Mouse (Mus musculus) midbrain, embryonic 16.5 days (tissue): ENCODE measurements around the gene AI481877. TPM values are rescaled to one million over a fixed set of nuclear protein-coding genes. Genes with fewer than 3 reads are reported as not detected.

Source experiments
- ATAC-seq: fragments of 200-750 bp; cut with Nextera tagmentation; 2 replicates; pipeline ENCODE4 v1.8.0; 2017; ENCODE audit warnings: moderate TSS enrichment
- H3K27ac ChIP-seq: fragments of 300-500 bp; sonication (generic); 2 replicates; pipeline ENCODE4 v1.5.1; 2014; ENCODE audit warnings: mild to moderate bottlenecking, low read length, mixed read lengths
- H3K27me3 ChIP-seq: fragments of 300-500 bp; sonication (generic); 2 replicates; pipeline ENCODE4 v1.6.1; 2014; ENCODE audit warnings: low read depth, low read length, mixed read lengths; ENCODE audit not compliant: control insufficient read depth, insufficient read depth
- H3K36me3 ChIP-seq: fragments of 300-500 bp; sonication (generic); 2 replicates; pipeline ENCODE4 v1.6.1; 2014; ENCODE audit warnings: mild to moderate bottlenecking, low read length, moderate library complexity, mixed read lengths; ENCODE audit not compliant: control insufficient read depth, insufficient read depth
- H3K4me1 ChIP-seq: fragments of 300-500 bp; sonication (generic); 2 replicates; pipeline ENCODE4 v1.6.1; 2014; ENCODE audit warnings: mild to moderate bottlenecking, low read length, mixed read lengths; ENCODE audit not compliant: control insufficient read depth, insufficient read depth
- H3K4me2 ChIP-seq: fragments of 300-500 bp; sonication (generic); 2 replicates; pipeline ENCODE4 v1.6.1; 2014; ENCODE audit warnings: mild to moderate bottlenecking, low read length, mixed read lengths
- H3K4me3 ChIP-seq: fragments of 300-500 bp; sonication (generic); 2 replicates; pipeline ENCODE4 v1.5.1; 2014; ENCODE audit warnings: low read depth, mild to moderate bottlenecking, low read length, moderate library complexity, mixed read lengths
- H3K9ac ChIP-seq: fragments of 300-500 bp; sonication (generic); 2 replicates; pipeline ENCODE4 v1.6.1; 2014; ENCODE audit warnings: low read depth, low read length, mixed read lengths
- H3K9me3 ChIP-seq: fragments of 300-500 bp; sonication (generic); replicated peaks from 2 replicates; pipeline ENCODE4 v1.6.1; 2014; ENCODE audit warnings: mild to moderate bottlenecking, low read length, mixed read lengths; ENCODE audit not compliant: control insufficient read depth, poor library complexity, severe bottlenecking
- WGBS: fragments of 180-500 bp; shearing (Covaris S2); extraction: QIAGEN DNeasy Blood & Tissue Kit; methylation state at CpG from one replicate; pipeline ENCODE4 v1.1.7; 2014; 5-methylcytosine and 5-hydroxymethylcytosine counted together
- polyA plus RNA-seq: library from polyadenylated mRNA; unstranded; fragments of >200 nt; fragmentation: Nextera tagmentation; extraction: Ambion mirVana; gene quantifications from 2 replicates; pipeline ENCODE4 v1.2.1, GENCODE M21; 2015

The AI481877 gene
- polyA plus RNA-seq, 1 experiment from 2014 or later: not detected

GRCm38 (mm10) chr4:59173181-59173922 lies 34.6 kb upstream of the AI481877 start:
- ATAC-seq: no peak
- Histone ChIP-seq H3K27ac (no peak overlapping the region), H3K27me3 (no peaks in the 10 kb centered on the region), H3K36me3 (no peaks in the 10 kb centered on the region), H3K9me3 (no peaks in the 10 kb centered on the region), H3K4me3 (no peak overlapping the region), H3K9ac (no peak overlapping the region), H3K4me1 (no peaks in the 10 kb centered on the region), H3K4me2 (no peak overlapping the region)
- WGBS: 83% methylated on average over 2 of the region's 2 CpGs

DNA sequence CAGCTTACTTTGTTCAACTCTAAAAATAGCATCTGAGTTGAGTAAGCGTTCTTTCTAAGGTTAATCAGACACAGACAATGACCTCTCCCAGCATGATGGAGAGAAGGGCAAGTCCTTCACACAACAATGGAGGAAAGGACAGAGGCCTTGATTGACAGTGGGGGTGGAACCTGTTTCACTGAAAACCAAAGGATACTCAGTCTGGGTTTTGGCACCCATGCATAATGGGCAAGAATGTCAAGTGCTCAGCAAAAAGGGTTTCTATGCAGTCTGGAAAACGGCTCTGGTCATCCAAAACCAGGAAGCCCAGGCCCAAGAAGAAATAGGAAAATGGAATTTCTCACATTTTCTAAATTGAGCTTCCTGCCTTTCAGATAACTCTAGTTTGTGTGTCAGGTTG lies 33.8 kb upstream of the AI481877 start:
- H3K4me1 ChIP-seq: no peaks in the 10 kb centered on the region
- no peak overlapping the region for H3K4me2 ChIP-seq
- 12% methylated on average over 2 of the region's 2 CpGs for WGBS
- H3K4me3 ChIP-seq: no peak overlapping the region
- H3K36me3 ChIP-seq: no peaks in the 10 kb centered on the region
- no peaks in the 10 kb centered on the region for H3K27me3 ChIP-seq
- no peak for ATAC-seq
- no peak overlapping the region for H3K9ac ChIP-seq
- H3K27ac ChIP-seq: no peak overlapping the region
- H3K9me3 ChIP-seq: no peaks in the 10 kb centered on the region

DNA sequence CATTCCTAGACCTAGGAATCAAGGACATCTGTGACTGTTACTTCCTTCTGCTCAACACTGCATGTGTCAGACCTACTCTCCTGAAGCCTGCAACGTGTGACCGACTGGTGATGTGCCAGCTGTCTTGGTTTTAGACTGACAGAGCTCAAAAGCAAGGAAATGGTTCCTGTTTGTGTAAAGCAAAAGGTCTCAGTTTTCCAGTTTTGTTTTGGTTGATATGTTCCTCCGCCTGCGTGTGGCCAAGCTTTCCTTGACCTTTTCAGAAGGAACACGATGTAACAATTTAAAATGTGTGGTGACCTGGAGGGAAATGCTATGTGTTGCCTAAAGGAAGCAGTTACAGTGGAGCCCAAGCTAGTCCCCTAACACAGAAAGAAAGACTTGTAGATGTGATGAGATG lies 31.2 kb upstream of the AI481877 start:
- 81% methylated on average over 5 of the region's 5 CpGs for WGBS
- H3K27me3 ChIP-seq: no peaks in the 10 kb centered on the region
- H3K9ac ChIP-seq: no peak overlapping the region
- no peak overlapping the region for H3K4me2 ChIP-seq
- H3K4me1 ChIP-seq: no peaks in the 10 kb centered on the region
- H3K4me3 ChIP-seq: no peak overlapping the region
- no peaks in the 10 kb centered on the region for H3K9me3 ChIP-seq
- ATAC-seq: no peak
- H3K36me3 ChIP-seq: no peaks in the 10 kb centered on the region
- H3K27ac ChIP-seq: no peak overlapping the region

- Histone ChIP-seq H3K27ac (no peak overlapping the region), H3K4me1 (no peaks in the 10 kb centered on the region), H3K4me3 (no peak overlapping the region), H3K27me3 (no peaks in the 10 kb centered on the region), H3K9me3 (no peaks in the 10 kb centered on the region), H3K9ac (no peak overlapping the region), H3K4me2 (no peak overlapping the region), H3K36me3 (no peaks in the 10 kb centered on the region)
- 95% methylated on average over 2 of the region's 2 CpGs for WGBS
- ATAC-seq: no peak
These were observed 28.6 kb upstream of the AI481877 start for GRCm38 (mm10) chr4:59167251-59167847.

DNA sequence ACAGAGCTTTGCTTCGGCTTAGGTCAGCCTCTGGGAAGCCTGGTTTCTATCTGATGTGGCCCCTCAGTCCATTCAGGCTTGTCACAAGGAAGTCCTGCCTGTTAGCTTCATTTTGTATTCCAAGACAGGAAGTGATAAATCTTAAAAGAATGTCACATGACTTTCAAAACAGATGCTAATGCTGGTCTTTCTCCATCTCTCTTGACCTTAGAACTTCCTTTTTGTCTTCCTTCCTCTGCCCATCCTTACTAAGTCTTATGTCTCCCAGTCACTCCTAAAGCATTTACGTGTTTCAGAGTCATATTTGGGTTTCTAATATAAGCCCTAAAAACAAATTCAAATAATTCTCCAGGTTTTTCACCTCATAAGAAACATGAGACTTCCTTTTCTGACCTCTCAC lies 25.3 kb upstream of the AI481877 start:
- Histone ChIP-seq H3K4me3 (no peak overlapping the region), H3K4me2 (no peak overlapping the region), H3K27me3 (no peaks in the 10 kb centered on the region), H3K9me3 (no peaks in the 10 kb centered on the region), H3K36me3 (no peaks in the 10 kb centered on the region), H3K4me1 (no peaks in the 10 kb centered on the region), H3K27ac (no peak overlapping the region), H3K9ac (no peak overlapping the region)
- 89% methylated on average over 2 of the region's 2 CpGs for WGBS
- ATAC-seq: no peak

- 70% methylated on average over 8 of the region's 8 CpGs for WGBS
These were observed 22.3 kb upstream of the AI481877 start for GRCm38 (mm10) chr4:59160959-59161670.

GRCm38 (mm10) chr4:59160289-59160688 lies 21.5 kb upstream of the AI481877 start:
- no peak overlapping the region for H3K9ac ChIP-seq
- 87% methylated on average over 5 of the region's 5 CpGs for WGBS
- no peak overlapping the region for H3K4me2 ChIP-seq
- H3K27me3 ChIP-seq: no peaks in the 10 kb centered on the region
- no peaks in the 10 kb centered on the region for H3K4me1 ChIP-seq
- no peaks in the 10 kb centered on the region for H3K36me3 ChIP-seq
- no peak overlapping the region for H3K4me3 ChIP-seq
- ATAC-seq: no peak
- no peaks in the 10 kb centered on the region for H3K9me3 ChIP-seq
- no peak overlapping the region for H3K27ac ChIP-seq

More at GRCm38 (mm10) chr4:59160959-59161670, 22.3 kb upstream of the AI481877 start:
- Histone ChIP-seq H3K36me3 (no peaks in the 10 kb centered on the region), H3K27ac (no peak overlapping the region), H3K9ac (no peak overlapping the region), H3K4me2 (no peak overlapping the region), H3K4me3 (no peak overlapping the region), H3K27me3 (no peaks in the 10 kb centered on the region), H3K4me1 (no peaks in the 10 kb centered on the region), H3K9me3 (no peaks in the 10 kb centered on the region)
- ATAC-seq: no peak

- Histone ChIP-seq H3K27me3 (no peaks in the 10 kb centered on the region), H3K27ac (no peak overlapping the region), H3K9me3 (no peaks in the 10 kb centered on the region), H3K4me2 (no peak overlapping the region), H3K4me3 (no peak overlapping the region), H3K36me3 (no peaks in the 10 kb centered on the region), H3K9ac (no peak overlapping the region), H3K4me1 (no peaks in the 10 kb centered on the region)
- 63% methylated on average over 2 of the region's 2 CpGs for WGBS
- no peak for ATAC-seq
These were observed 18.9 kb upstream of the AI481877 start for GRCm38 (mm10) chr4:59157654-59158053.
